Mouse (Mus musculus) lung, postnatal 36 days (tissue): Measurements from ENCODE around the gene Ski.

Source experiments
- DNase-seq: peaks from one replicate; pipeline ENCODE4 v3.0.0; 2022; ENCODE audit warnings: mixed read lengths

The Ski gene

DNA sequence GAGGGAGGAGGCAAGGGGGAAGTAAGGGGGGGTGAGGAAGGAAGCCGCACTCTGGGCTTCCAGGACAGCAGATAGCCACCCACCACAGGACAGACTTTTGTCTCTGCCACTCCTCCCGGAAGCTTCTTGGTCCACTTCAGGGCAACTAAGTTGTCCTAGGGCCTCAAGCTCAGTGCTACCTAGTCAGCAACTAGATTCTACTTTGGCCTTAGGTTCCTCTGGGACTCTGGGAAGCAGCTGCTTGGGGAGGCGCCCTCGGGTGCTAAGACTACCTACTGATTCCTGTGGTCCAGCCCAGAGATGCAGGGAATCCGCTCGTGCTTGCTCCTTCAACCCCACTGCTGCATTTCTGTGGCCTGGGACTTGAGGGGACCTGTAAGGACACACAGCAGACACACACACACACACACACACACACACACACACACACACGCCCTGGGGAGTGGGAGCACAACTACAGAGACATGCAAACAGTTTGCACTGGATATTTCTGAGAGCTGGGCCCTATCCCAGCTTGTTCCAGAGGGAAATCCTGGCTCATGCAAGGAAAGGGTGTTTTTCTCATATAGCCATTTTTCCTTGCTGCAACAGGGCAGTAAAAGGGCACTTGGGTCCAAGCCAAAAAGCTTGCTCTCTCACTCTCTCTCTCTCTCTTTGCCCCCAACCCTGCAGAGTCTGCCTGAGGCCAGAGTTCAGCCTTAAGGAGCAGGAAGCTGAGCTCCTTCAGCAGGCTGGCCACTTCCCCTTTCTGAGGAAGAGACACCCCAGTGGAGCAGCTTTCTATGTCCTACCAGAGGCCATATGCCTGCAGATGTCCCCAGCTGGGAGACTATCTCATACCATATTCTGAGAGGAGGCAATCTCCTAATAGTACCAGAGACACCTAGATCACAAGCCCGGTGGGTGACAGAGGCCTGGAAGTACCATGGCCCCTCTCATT, 12.2 kb upstream of the Ski start:
- peak; percentile 65 for DNase-seq

DNA sequence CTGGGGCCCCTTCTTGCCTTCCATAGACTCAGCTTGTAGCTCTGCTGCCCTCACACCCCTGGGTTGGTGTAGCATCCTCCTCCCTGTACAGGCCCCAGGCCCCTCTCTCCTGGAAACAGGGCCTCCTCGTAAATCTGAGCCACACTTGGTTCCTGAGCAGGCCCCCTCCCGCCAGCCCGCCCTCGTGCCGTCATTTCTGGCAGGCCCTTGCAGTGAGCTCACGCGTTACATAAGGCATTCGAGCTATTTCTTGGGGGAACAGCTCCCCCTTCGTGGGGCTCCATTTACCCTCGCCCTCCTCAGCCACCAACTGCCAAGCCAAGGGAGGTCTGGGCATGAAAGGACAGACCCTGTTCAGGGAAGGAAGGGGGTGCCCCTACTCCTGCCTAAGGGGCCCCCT, 11.5 kb upstream of the Ski start:
- DNase-seq: peak; percentile 88

GRCm38 (mm10) chr4:155228461-155228860, 6.1 kb upstream of the Ski start:
- DNase-seq: no peak

DNA sequence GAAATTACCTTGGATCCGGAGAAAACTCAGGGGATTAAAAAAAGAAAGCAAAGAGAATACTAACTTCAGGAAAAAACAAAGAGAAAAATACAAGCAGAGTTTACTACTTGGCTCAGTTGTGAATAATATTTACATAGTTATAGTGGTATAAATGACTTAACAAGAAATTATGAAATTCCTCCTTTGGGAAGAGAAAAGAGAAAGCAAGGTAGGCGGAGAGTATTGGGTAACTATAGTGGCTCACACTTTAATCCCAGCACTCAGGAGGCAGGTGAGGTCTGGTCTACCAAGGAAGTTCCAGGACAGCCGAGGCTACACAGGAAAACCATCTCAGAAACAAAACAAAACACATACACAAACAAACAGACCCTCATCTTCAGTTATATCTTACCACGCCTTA, 5.6 kb upstream of the Ski start:
- no peak for DNase-seq

DNA sequence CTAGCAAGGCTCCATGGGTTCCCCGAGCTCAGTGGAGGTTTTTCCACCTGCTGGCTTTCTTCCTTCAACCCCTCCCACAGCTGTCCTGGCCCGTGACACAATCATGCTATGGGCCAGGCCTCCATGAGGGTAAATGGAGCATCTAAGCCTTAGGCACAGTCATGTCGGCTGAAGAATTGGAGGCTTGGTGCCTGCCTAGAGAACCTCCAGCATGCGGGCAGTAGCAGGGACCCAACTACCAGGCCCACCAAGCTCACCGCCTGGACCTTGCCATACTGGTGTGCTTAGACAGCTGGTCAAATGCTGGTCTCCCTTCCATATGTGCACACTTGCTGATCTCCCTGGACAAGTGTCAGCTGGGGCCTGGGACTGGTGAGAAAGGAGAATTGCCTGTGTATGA, 3.5 kb upstream of the Ski start:
- no peak for DNase-seq

- DNase-seq: no peak
Measured at GRCm38 (mm10) chr4:155223594-155224528, 1.5 kb upstream of the Ski start.

DNA sequence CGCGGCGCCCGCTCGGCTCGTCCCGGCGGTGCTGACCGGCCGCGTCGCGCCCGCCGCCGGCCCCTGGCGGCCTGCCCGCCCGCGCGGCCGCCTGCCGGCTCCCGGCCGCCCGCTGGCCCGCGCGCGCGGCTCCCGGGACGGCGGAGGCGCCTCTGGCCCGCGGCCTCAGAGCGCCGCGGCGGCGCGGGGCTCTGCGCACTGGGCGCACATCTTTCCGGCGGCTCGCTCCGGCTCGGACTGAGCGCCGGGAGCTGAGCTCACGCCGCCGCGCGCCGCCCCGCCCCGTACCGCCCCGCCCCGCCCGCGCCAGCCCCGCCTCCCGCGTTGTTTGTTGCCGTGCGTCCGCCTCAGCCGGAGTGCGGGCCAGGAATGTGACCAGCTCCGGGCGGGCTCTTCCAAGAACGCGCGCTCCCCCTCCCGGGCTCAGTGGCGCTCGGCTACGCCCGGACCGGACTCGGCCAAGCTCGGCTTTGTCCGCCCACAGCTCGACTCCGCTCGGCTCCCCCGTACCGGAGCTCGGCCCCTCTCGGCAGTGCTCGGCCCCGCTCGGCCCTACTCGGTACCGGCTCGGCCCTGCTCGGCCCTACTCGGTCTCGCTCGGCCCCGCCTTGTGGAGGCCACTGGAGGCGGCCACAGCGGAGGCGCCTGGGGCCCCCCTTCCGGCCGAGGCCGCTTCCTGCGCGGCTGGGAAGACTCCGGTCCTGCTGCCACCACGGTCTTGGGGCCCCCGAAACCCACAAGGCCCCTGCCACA, 625 bp upstream of the Ski start:
- peak; percentile 99 for DNase-seq

- peak; percentile 79 for DNase-seq
Measured at GRCm38 (mm10) chr4:155221599-155222551, 517 bp downstream of the Ski start.

DNA sequence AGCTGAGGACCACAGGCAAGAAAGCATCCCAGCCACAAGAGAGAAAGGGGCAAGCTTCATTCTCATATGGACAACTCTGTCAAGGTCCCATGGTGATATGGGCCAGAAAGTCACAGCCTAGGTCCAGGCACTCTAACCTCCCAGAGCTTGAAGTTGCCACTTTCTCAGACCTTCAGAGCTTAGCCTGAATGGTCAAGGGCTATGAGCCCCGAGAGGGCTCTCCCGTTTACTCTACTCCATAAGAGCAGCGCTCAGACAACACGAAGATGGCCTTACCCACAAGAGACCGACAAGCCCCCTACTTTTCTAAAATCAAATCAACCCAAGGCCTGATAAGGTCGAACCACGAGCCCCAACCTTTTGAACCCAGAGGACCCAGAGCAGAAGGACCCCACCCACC, 1.3 kb downstream of the Ski start:
- no peak for DNase-seq

DNA sequence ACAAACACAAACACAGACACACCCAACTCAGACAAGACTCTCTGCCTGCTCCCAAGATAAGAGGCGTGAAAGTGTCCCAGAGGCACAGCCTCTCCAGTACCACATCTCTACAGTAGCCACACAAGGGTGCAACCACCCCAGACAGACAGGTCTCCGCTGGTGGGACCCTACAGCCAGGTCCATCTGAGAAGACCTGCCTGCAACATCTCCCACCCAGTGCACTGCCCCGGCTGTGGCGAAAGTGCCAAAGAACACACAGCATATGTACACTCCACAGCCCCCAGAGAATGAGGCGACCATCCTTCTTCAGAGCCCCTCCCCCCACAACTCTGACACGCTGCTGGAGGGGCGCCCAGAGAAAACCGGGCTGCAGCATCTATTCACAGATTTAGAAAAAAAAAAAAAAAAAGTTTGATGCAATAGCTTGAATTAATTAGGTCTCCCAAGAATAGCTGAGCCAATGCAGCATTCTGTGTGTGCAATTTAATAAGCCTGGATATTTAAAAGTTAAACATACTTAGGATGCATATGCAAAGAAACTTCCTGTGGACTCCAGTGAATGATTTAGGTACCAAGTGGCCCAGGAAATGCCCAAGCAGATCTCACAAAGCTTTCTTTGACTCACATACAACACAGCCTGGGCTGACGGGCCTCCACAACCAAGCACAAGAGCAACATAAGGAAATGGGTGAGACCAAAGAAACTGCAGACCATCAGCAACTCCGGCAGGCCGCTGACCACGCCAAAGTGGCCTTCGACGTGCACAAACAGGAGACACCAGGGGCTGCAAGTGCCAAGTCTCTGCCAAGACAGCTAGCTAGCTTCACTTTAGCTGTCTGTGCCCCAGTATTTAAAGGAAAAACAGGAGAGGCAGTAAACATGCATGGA, 1.9 kb downstream of the Ski start:
- DNase-seq: no peak

DNA sequence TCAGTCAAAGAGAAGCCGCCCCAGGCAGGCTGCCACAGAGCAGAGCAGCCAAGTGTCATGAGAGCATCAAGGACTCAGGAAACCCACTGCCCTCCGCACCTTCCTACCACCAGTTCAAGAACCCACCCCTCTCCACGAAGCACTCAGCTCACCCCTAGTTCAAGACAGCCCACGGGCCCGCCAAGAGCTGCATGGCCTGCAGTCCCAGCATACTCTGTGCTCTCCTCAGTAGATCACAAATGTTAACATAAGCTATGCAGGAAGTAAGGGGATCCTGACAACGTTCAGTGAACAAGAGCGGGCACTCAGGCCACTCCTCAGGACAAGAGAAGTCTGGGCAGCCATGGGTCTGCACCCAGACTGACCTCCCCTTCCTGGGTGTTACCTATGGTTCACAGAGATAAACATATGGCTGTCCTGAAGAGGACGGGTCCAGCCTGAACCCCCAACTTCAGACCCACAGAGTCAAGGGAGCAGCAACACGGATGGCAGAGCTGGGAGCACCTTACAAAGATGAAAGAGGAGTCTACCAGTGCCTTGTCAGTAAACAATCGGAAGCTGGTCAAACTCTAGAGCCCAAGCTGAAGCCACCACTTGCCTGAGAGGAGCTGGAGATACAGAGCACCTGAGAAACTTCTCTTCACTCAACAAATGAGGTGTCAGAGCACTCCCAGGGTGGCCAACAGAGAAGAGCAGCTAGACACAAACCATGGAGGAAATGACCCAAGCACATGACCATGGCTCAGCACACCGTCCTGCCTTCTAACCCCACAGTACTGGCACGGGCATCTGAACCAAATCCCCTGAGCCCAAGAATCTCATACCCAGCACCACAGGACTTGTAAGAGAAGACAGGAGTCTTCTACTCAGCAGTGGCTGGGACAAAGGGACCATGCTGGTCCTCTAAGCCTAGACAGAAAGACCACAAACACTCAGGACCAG, 2.9 kb downstream of the Ski start:
- no peak for DNase-seq

GRCm38 (mm10) chr4:155218104-155218732, 4.2 kb downstream of the Ski start:
- DNase-seq: no peak

- DNase-seq: peak; percentile 79
Measured at GRCm38 (mm10) chr4:155217241-155218103, 4.9 kb downstream of the Ski start.

DNA sequence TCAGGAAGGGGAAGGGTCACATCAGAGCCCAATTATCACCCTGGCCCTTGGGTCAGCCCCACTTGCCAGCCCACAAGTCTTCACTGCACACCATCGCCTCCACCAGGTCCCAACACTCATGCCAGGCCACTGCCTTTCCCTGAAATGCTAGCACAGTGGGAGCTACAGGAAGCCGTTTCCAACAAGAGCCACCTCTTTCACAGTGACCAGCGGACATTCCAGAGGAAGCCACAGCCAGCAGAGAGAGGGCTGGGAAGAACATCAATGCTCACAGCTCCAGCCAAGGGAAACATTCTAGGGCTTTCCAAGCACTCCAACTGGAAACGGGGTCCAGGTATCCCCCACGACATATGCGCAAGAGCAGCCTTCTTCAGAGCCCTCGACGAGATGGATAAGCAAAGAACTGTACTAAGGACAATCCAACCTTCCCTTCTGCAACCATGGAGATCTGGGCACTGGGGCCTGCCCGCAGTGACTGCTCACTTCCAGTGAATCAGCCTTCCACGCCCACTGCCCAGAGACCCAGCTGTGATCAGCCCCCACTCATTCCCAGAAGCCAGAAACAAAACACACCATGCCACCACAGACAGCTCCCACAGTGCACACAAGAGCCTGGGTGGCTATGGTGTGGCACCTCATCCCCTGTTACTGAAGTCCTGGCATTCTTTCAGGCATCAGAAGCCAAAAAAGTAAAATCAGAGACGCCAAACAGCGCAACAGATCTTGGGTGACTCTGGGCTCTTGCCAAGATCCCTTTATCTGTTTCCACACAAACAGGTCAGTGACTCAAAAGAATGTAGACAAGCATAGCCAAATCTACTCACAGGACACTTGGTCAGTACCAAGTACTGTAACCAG, 6.4 kb downstream of the Ski start:
- peak; percentile 66 for DNase-seq

DNA sequence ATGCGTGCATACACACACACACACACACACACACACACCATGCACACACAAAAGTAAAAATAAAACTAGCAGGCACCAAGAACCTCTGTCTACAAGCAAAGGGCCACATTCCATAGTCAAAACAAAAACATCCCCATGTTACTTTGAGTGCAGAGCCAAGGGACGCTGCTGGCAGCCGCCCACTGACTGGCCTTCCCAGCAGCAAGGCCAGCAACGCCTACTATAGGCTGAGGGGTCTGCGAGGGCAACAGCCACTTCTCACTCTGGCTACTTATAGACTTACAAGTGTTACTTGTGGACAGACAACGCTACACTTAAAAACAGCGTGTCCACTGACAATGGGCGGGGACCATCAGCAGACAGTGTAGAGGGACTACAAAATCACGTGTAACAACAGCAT, 7.2 kb downstream of the Ski start:
- DNase-seq: no peak

DNA sequence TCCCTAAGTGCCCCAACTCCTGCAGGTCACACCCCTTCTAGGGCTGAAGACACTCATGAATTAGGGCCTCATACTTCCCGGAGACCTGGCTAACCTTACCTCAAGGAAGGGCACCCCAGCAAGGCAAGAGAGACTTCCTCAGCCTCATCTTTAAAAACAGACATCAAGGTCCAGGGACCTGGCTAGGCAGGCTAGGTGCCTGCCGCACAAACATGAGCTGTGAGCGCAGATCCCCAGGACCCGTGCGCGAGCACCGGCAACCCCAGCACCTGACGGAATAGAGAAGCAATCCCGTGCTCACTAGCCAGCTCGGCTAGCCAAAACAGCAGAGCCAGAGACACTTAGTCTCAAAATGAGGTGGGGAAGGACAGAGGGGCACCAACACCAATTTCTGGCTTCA, 7.6 kb downstream of the Ski start:
- DNase-seq: no peak

GRCm38 (mm10) chr4:155214188-155214587, 8.2 kb downstream of the Ski start:
- no peak for DNase-seq
